Mouse (Mus musculus): ENCODE measurements around the gene Tmem164. TPM values are rescaled to one million over a fixed set of nuclear protein-coding genes. Genes with fewer than 3 reads are reported as not detected.

The Tmem164 gene
- polyA plus RNA-seq, 1 experiment = 42.1 TPM

DNA sequence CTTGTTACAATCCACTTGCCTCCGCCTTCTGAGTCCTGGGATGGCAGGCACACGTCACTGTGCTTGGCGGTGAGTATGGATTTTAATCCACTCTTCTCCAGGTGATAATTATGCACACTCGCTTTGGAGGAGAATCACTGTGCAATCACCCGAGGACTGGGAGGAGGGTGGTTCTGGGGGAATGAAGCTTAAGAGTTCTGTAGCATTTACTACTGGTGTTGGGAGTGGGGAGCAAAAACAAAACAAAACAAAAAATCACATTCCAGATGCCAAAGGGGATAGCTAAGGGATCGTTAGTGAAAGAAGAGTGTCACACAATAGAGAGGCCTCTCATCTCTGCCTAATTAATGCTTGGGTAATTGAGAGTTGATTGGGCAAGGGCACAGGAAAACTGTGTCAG is 46.6 kb downstream of the Tmem164 start:
- DNase-seq = no peak
- TF ChIP-seq CTCF (IDR thresholded peaks at IDR 0.05; ENCODE audit: insufficient read depth, low read length) (no peak), POLR2A (IDR thresholded peaks at IDR 0.05; ENCODE audit: borderline replicate concordance, extremely low read depth, low read depth, low read length) (no peak)
- no peaks in the 10 kb centered on the region; the same call in 1 of the 2 replicates for H3K4me1 ChIP-seq (ENCODE audit: control insufficient read depth, insufficient read depth, low read length)
- 79% methylated on average over 6 of the region's 6 CpGs for WGBS
- no peak overlapping the region for H3K4me3 ChIP-seq (replicated peaks; ENCODE audit: extremely low read depth, low read depth, low read length)

DNA sequence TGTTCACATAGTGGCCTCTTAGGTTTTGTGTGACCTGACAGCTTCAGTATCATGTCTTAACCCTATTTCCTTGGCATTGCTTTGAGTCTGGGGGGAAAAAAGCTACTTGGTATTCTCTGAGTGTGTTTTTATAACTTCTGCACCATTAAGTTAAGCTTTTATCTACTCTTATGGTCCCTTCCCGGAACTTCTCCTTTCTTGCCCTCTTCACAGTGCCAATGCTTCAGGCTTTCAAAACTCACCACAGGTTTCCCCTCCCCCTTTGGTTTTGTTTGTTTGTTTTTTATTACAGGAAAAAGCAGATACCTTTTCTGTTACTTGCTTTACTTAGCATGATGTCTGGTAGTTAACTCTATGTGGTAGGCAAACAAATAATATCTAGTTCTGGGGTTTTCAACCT is 47.8 kb downstream of the Tmem164 start:
- Histone ChIP-seq H3K4me1 (ENCODE audit: control insufficient read depth, insufficient read depth, low read length) (no peaks in the 10 kb centered on the region), H3K4me3 (replicated peaks; ENCODE audit: extremely low read depth, low read depth, low read length) (no peak overlapping the region)
- no peak for TF ChIP-seq POLR2A (IDR thresholded peaks at IDR 0.05; ENCODE audit: borderline replicate concordance, extremely low read depth, low read depth, low read length)
- TF ChIP-seq CTCF (IDR thresholded peaks at IDR 0.05; ENCODE audit: insufficient read depth, low read length) = no peak
- 80% methylated on average over 1 of the region's 1 CpGs for WGBS
- no peak for DNase-seq

DNA sequence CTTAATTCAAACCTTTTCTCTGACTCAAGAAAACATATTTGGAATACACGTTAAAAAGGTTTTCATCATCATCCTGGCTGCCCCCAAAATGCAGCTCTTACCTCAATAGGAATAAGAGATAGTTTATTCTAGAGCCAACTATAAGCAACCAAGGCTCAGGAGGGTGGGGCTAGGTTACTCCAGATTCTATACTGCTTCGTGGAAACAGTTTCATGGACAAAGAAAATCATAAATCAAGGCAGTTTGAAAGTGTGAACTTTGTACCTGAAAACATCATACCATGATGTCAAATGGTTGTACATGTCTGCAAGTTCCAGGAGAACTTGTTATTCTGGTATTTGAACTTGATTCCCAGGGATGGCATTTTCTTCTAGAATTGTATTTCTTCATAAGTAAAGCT is 48.3 kb downstream of the Tmem164 start:
- Histone ChIP-seq H3K4me3 (replicated peaks; ENCODE audit: extremely low read depth, low read depth, low read length) (no peak overlapping the region), H3K4me1 (ENCODE audit: control insufficient read depth, insufficient read depth, low read length) (no peaks in the 10 kb centered on the region)
- TF ChIP-seq POLR2A (IDR thresholded peaks at IDR 0.05; ENCODE audit: borderline replicate concordance, extremely low read depth, low read depth, low read length) = no peak
- TF ChIP-seq CTCF (IDR thresholded peaks at IDR 0.05; ENCODE audit: insufficient read depth, low read length) = no peak
- DNase-seq = no peak
- WGBS = 45% methylated on average over 2 of the region's 2 CpGs

GRCm38 (mm10) chrX:142737099-142737498 is 55.9 kb downstream of the Tmem164 start:
- Histone ChIP-seq H3K4me3 (replicated peaks; ENCODE audit: extremely low read depth, low read depth, low read length) (no peak overlapping the region), H3K4me1 (ENCODE audit: control insufficient read depth, insufficient read depth, low read length) (no peaks in the 10 kb centered on the region)
- TF ChIP-seq POLR2A (IDR thresholded peaks at IDR 0.05; ENCODE audit: borderline replicate concordance, extremely low read depth, low read depth, low read length) (no peak), CTCF (IDR thresholded peaks at IDR 0.05; ENCODE audit: insufficient read depth, low read length) (no peak)
- 61% methylated on average over 4 of the region's 4 CpGs for WGBS
- no peak for DNase-seq

DNA sequence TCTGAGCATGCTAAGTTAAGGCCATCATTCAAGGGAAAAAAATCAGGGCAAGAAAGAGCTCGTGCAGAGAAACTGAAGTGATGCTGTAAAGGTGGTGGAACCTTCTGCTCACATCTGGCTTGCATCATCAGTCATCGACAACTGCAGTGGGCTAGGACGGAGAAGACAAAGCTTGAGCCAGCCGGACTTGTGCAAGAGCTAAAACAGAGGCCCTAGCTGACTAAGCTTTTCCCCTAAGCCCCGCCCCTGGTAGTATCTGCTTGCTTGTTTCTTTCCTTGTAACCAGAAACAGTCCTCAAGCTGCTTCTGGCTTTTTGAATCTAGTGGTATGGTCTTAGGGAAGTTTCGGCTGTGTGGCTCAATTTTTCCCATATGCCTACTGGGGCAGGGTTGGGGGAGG is 56.5 kb downstream of the Tmem164 start:
- 64% methylated on average over 6 of the region's 6 CpGs for WGBS
- TF ChIP-seq CTCF (IDR thresholded peaks at IDR 0.05; ENCODE audit: insufficient read depth, low read length) = no peak
- no peak for TF ChIP-seq POLR2A (IDR thresholded peaks at IDR 0.05; ENCODE audit: borderline replicate concordance, extremely low read depth, low read depth, low read length)
- no peaks in the 10 kb centered on the region for H3K4me1 ChIP-seq (ENCODE audit: control insufficient read depth, insufficient read depth, low read length)
- no peak for DNase-seq
- H3K4me3 ChIP-seq (replicated peaks; ENCODE audit: extremely low read depth, low read depth, low read length) = no peak overlapping the region

GRCm38 (mm10) chrX:142747428-142747827 is 66.2 kb downstream of the Tmem164 start:
- TF ChIP-seq POLR2A (IDR thresholded peaks at IDR 0.05; ENCODE audit: borderline replicate concordance, extremely low read depth, low read depth, low read length) (no peak), CTCF (IDR thresholded peaks at IDR 0.05; ENCODE audit: insufficient read depth, low read length) (no peak)
- DNase-seq = no peak
- H3K4me3 ChIP-seq (replicated peaks; ENCODE audit: extremely low read depth, low read depth, low read length) = no peak overlapping the region
- H3K4me1 ChIP-seq (ENCODE audit: control insufficient read depth, insufficient read depth, low read length) = no peaks in the 10 kb centered on the region

DNA sequence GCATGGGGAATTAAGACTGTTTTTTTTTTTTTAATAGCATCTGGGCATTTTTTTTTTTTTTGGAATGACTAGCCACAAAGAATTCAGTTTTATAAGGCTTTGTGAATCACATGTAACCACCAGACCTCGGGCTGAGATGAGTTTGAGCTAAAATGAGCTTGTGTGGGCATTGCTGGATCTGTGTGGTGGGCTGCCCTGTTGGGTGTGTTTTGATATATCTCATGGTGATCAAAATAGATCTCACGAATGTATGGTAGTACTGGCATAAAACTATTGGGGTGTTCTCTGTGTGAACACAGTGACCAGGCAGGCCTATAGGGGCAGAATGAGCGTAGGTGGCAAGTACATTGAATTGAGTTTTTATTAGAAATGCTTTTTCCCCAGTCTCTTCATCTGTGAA is 67.4 kb downstream of the Tmem164 start:
- Histone ChIP-seq H3K4me1 (ENCODE audit: control insufficient read depth, insufficient read depth, low read length) (no peaks in the 10 kb centered on the region), H3K4me3 (replicated peaks; ENCODE audit: extremely low read depth, low read depth, low read length) (no peak overlapping the region)
- WGBS = 60% methylated on average over 3 of the region's 3 CpGs
- no peak for TF ChIP-seq POLR2A (IDR thresholded peaks at IDR 0.05; ENCODE audit: borderline replicate concordance, extremely low read depth, low read depth, low read length)
- TF ChIP-seq CTCF (IDR thresholded peaks at IDR 0.05; ENCODE audit: insufficient read depth, low read length) = no peak
- DNase-seq = no peak

DNA sequence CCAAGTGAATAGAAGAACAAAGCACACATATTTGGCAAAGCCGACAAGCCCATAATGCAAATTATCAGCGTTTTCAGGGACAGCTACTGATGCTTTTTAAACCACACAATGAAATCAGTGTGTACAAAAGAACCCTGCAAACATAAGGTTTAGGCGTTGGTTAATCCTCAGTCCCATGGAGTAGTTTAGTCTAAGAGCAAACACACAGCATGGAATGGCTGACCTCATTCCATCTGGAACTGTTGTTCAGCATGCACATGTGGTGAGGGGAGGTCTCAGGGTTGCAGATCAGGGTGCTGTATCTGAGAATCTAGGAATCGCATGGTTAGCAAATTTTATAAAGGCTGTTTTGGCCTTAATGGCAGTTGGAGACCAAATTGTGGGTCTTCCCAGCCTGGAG is 69.6 kb downstream of the Tmem164 start:
- WGBS = 71% methylated on average over 4 of the region's 4 CpGs
- DNase-seq = no peak
- TF ChIP-seq POLR2A (IDR thresholded peaks at IDR 0.05; ENCODE audit: borderline replicate concordance, extremely low read depth, low read depth, low read length) (no peak), CTCF (IDR thresholded peaks at IDR 0.05; ENCODE audit: insufficient read depth, low read length) (no peak)
- Histone ChIP-seq H3K4me1 (ENCODE audit: control insufficient read depth, insufficient read depth, low read length) (no peaks in the 10 kb centered on the region), H3K4me3 (replicated peaks; ENCODE audit: extremely low read depth, low read depth, low read length) (no peak overlapping the region)

- no peak overlapping the region for H3K4me3 ChIP-seq (replicated peaks; ENCODE audit: extremely low read depth, low read depth, low read length)
- no peaks in the 10 kb centered on the region for H3K4me1 ChIP-seq (ENCODE audit: control insufficient read depth, insufficient read depth, low read length)
- TF ChIP-seq POLR2A (IDR thresholded peaks at IDR 0.05; ENCODE audit: borderline replicate concordance, extremely low read depth, low read depth, low read length) (no peak), CTCF (IDR thresholded peaks at IDR 0.05; ENCODE audit: insufficient read depth, low read length) (no peak)
- 82% methylated on average over 6 of the region's 6 CpGs for WGBS
- no peak for DNase-seq
Observed at GRCm38 (mm10) chrX:142755542-142755941, 74.3 kb downstream of the Tmem164 start.

GRCm38 (mm10) chrX:142760415-142760814 is 79.2 kb downstream of the Tmem164 start:
- TF ChIP-seq CTCF (IDR thresholded peaks at IDR 0.05; ENCODE audit: insufficient read depth, low read length) = no peak
- no peak for TF ChIP-seq POLR2A (IDR thresholded peaks at IDR 0.05; ENCODE audit: borderline replicate concordance, extremely low read depth, low read depth, low read length)
- Histone ChIP-seq H3K4me1 (ENCODE audit: control insufficient read depth, insufficient read depth, low read length) (no peaks in the 10 kb centered on the region), H3K4me3 (replicated peaks; ENCODE audit: extremely low read depth, low read depth, low read length) (no peak overlapping the region)
- DNase-seq = no peak
- WGBS = 80% methylated on average over 6 of the region's 6 CpGs
